Mouse (Mus musculus) liver, embryonic 16.5 days (tissue): ENCODE results near the gene Itprid1. TPM values are rescaled to one million over a fixed set of nuclear protein-coding genes. Genes with fewer than 3 reads are reported as not detected.

Source experiments
- ATAC-seq: fragments of 200-750 bp; cut with Nextera tagmentation; 2 replicates; pipeline ENCODE4 v1.8.0; 2017; ENCODE audit warnings: low read depth, mild to moderate bottlenecking, moderate number of reproducible peaks, moderate library complexity
- H3K27ac ChIP-seq: fragments of 300-500 bp; sonication (generic); 2 replicates; pipeline ENCODE4 v1.5.1; 2014; ENCODE audit warnings: mild to moderate bottlenecking, low read length
- H3K27me3 ChIP-seq: fragments of 300-500 bp; sonication (generic); 2 replicates; pipeline ENCODE4 v1.6.1; 2014; ENCODE audit warnings: low read depth, low read length, mixed read lengths; ENCODE audit not compliant: control insufficient read depth, insufficient read depth
- H3K36me3 ChIP-seq: fragments of 300-500 bp; sonication (generic); 2 replicates; pipeline ENCODE4 v1.6.1; 2014; ENCODE audit warnings: mild to moderate bottlenecking; ENCODE audit not compliant: control insufficient read depth, insufficient read depth
- H3K4me1 ChIP-seq: fragments of 300-500 bp; sonication (generic); 2 replicates; pipeline ENCODE4 v1.6.1; 2014; ENCODE audit warnings: low read depth, low read length, mixed read lengths; ENCODE audit not compliant: control insufficient read depth
- H3K4me2 ChIP-seq: fragments of 300-500 bp; sonication (generic); 2 replicates; pipeline ENCODE4 v1.6.1; 2014; ENCODE audit warnings: low read depth, low read length, mixed read lengths
- H3K4me3 ChIP-seq: fragments of 300-500 bp; sonication (generic); 2 replicates; pipeline ENCODE4 v1.5.1; 2014; ENCODE audit warnings: low read depth, mild to moderate bottlenecking, low read length
- H3K9ac ChIP-seq: fragments of 300-500 bp; sonication (generic); 2 replicates; pipeline ENCODE4 v1.6.1; 2014; ENCODE audit warnings: low read depth, low read length
- H3K9me3 ChIP-seq: fragments of 300-500 bp; sonication (generic); replicated peaks from 2 replicates; pipeline ENCODE4 v1.6.1; 2016; ENCODE audit warnings: low read length; ENCODE audit not compliant: control insufficient read depth
- WGBS: fragments of 180-500 bp; shearing (Covaris S2); extraction: QIAGEN DNeasy Blood & Tissue Kit; methylation state at CpG from one replicate; pipeline ENCODE4 v1.1.7; 2014; ENCODE audit not compliant: insufficient replicate concordance; 5-methylcytosine and 5-hydroxymethylcytosine counted together
- polyA plus RNA-seq: library from polyadenylated mRNA; unstranded; fragments of >200 nt; fragmentation: Nextera tagmentation; extraction: Ambion mirVana; gene quantifications from 2 replicates; pipeline ENCODE4 v1.2.1, GENCODE M21; 2015

The Itprid1 gene
- polyA plus RNA-seq, 1 experiment from 2014 or later, result not detected

- Histone ChIP-seq H3K4me2 (no peak overlapping the region), H3K9ac (no peak overlapping the region), H3K9me3 (no peaks in the 10 kb centered on the region), H3K27me3 (no peaks in the 10 kb centered on the region), H3K4me1 (no peaks in the 10 kb centered on the region), H3K27ac (no peak overlapping the region), H3K4me3 (no peak overlapping the region), H3K36me3 (no peaks in the 10 kb centered on the region)
- ATAC-seq, result no peak
- 62% methylated on average over 4 of the region's 4 CpGs for WGBS
Observed at GRCm38 (mm10) chr6:55920866-55921630, 84.4 kb downstream of the Itprid1 start.

GRCm38 (mm10) chr6:55944709-55945108 lies 108.0 kb downstream of the Itprid1 start:
- H3K4me2 ChIP-seq, result no peak overlapping the region
- H3K4me3 ChIP-seq, result no peak overlapping the region
- no peak overlapping the region for H3K9ac ChIP-seq
- no peaks in the 10 kb centered on the region for H3K4me1 ChIP-seq
- no peak for ATAC-seq
- H3K27me3 ChIP-seq, result no peaks in the 10 kb centered on the region
- WGBS, result 43% methylated on average over 1 of the region's 1 CpGs
- H3K9me3 ChIP-seq, result no peaks in the 10 kb centered on the region
- H3K36me3 ChIP-seq, result no peaks in the 10 kb centered on the region
- no peak overlapping the region for H3K27ac ChIP-seq

GRCm38 (mm10) chr6:55950345-55951110 lies 113.8 kb downstream of the Itprid1 start:
- H3K4me2 ChIP-seq, result no peak overlapping the region

GRCm38 (mm10) chr6:55972998-55973397 lies 136.3 kb downstream of the Itprid1 start:
- H3K9ac ChIP-seq, result no peak overlapping the region
- no peak overlapping the region for H3K4me2 ChIP-seq
- H3K27me3 ChIP-seq, result no peaks in the 10 kb centered on the region
- no peaks in the 10 kb centered on the region for H3K36me3 ChIP-seq
- H3K4me1 ChIP-seq, result no peaks in the 10 kb centered on the region
- no peak overlapping the region for H3K27ac ChIP-seq
- no peak overlapping the region for H3K4me3 ChIP-seq
- no peaks in the 10 kb centered on the region for H3K9me3 ChIP-seq
- ATAC-seq, result no peak

More at GRCm38 (mm10) chr6:55950345-55951110, 113.8 kb downstream of the Itprid1 start:
- no peaks in the 10 kb centered on the region for H3K27me3 ChIP-seq
- no peak overlapping the region for H3K4me3 ChIP-seq
- no peak for ATAC-seq
- 62% methylated on average over 8 of the region's 8 CpGs for WGBS
- H3K9me3 ChIP-seq, result no peaks in the 10 kb centered on the region
- H3K36me3 ChIP-seq, result no peaks in the 10 kb centered on the region
- no peak overlapping the region for H3K9ac ChIP-seq
- no peak overlapping the region for H3K27ac ChIP-seq
- H3K4me1 ChIP-seq, result no peaks in the 10 kb centered on the region

GRCm38 (mm10) chr6:55979766-55980165 lies 143.1 kb downstream of the Itprid1 start:
- Histone ChIP-seq H3K4me3 (no peak overlapping the region), H3K27ac (no peak overlapping the region), H3K9ac (no peak overlapping the region), H3K27me3 (no peaks in the 10 kb centered on the region), H3K9me3 (no peaks in the 10 kb centered on the region), H3K4me2 (no peak overlapping the region), H3K4me1 (no peaks in the 10 kb centered on the region), H3K36me3 (no peaks in the 10 kb centered on the region)
- 69% methylated on average over 2 of the region's 2 CpGs for WGBS
- no peak for ATAC-seq

GRCm38 (mm10) chr6:56008711-56009110 lies 172.0 kb downstream of the Itprid1 start:
- H3K4me1 ChIP-seq, result no peaks in the 10 kb centered on the region
- H3K36me3 ChIP-seq, result no peaks in the 10 kb centered on the region
- no peaks in the 10 kb centered on the region for H3K27me3 ChIP-seq
- no peak for ATAC-seq
- H3K9ac ChIP-seq, result no peak overlapping the region
- no peak overlapping the region for H3K4me3 ChIP-seq
- no peak overlapping the region for H3K4me2 ChIP-seq
- H3K9me3 ChIP-seq, result no peaks in the 10 kb centered on the region
- WGBS, result 55% methylated on average over 4 of the region's 4 CpGs
- H3K27ac ChIP-seq, result no peak overlapping the region

GRCm38 (mm10) chr6:56012384-56012783 lies 175.7 kb downstream of the Itprid1 start:
- WGBS, result 54% methylated on average over 5 of the region's 5 CpGs
- no peaks in the 10 kb centered on the region for H3K36me3 ChIP-seq
- no peak overlapping the region for H3K4me2 ChIP-seq
- H3K27ac ChIP-seq, result no peak overlapping the region
- H3K4me3 ChIP-seq, result no peak overlapping the region
- no peaks in the 10 kb centered on the region for H3K9me3 ChIP-seq
- no peak for ATAC-seq
- no peaks in the 10 kb centered on the region for H3K4me1 ChIP-seq
- no peak overlapping the region for H3K9ac ChIP-seq
- no peaks in the 10 kb centered on the region for H3K27me3 ChIP-seq

- no peak for ATAC-seq
- Histone ChIP-seq H3K9ac (no peak within 1 kb of the TSS), H3K4me2 (no peak within 1 kb of the TSS), H3K9me3 (no peaks in the 10 kb centered on the region), H3K27me3 (no peaks in the 10 kb centered on the region), H3K27ac (no peak within 1 kb of the TSS), H3K36me3 (no peaks in the 10 kb centered on the region), H3K4me3 (no peak within 1 kb of the TSS), H3K4me1 (no peaks in the 10 kb centered on the region)
- 68% methylated on average over 16 of the region's 16 CpGs for WGBS
Observed at GRCm38 (mm10) chr6:56017291-56017994, 180.7 kb downstream of the Itprid1 start, which contains the start of gene Ppp1r17. Ppp1r17 (plus strand) TSS chr6:56017497.
